Mouse (Mus musculus): Measurements from ENCODE around the gene Dpp7.

DNA sequence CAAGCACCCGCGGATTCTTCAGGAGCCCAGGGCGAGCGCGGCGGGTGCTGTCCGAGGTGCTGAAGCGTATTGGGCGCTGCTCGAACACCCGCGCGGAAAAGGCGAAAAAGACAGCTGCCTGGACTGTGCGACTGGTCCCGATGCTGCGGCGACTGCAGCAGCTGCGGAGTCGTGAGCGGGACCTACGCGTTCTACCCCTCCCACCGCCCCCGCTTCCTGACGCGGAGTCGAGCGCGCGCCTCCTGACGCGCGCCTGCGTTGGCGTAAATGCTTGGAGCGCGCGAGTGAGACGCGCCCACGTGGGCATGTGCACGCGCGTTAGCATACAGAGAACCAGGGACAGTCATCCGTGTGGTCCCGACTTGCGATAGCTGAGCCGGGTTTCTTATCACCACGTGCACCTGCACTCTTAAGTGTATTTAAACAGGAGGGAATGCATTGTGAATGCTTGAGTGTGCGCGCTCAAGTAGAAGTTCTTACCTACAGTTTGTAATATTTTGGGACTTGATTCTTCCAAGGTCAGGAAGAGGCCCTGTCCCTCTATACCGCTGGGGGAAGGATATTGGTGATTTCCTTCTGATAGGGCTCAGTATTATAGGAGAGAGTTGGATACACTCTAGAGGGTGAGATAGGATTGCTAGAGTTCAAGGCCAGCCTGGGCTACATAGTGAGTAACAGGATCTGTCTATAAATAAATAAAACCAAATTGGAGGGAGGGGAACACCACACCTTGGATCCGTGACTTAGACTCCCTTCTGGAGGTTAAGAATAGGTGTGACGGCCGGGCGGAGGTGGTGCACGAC, 37.0 kb downstream of the Dpp7 start, which contains the start of gene Grin1:
- TF ChIP-seq EP300 (IDR thresholded peaks at IDR 0.05; ENCODE audit: low read depth), result no peak
- TF ChIP-seq CTCF (IDR thresholded peaks at IDR 0.05; ENCODE audit: low read depth), result no peak

Data from heart, postnatal 0 days (tissue).